Comparison of ENCODE assay signal across 8 mouse cellular contexts in genomic region chr16:13819806-13820500, GRCm38 (mm10). TPM values are rescaled to one million over a fixed set of nuclear protein-coding genes. Genes with fewer than 3 reads are reported as not detected.
DNase-seq lines count a peak whose midpoint lies in the region; ATAC-seq and TF ChIP-seq lines count a peak whose summit lies in the region.

No protein-coding gene starts in this region.

- H3K4me1 ChIP-seq in heart, embryonic 11.5 days (ENCODE audit: control insufficient read depth, insufficient read depth, low read length), result peaks cover 9% of the 10 kb centered on the region
- no peaks in the 10 kb centered on the region for H3K4me1 ChIP-seq in ES-Bruce4 (ENCODE audit: control insufficient read depth, insufficient read depth, low read length)
- no peaks in the 10 kb centered on the region for H3K4me1 ChIP-seq in limb, embryonic 11.5 days (ENCODE audit: control insufficient read depth, insufficient read depth, low read length)
- H3K4me1 ChIP-seq in neural tube, embryonic 15.5 days, result peaks cover 33% of the 10 kb centered on the region

- H3K9ac ChIP-seq in heart, embryonic 11.5 days (ENCODE audit: low read depth, low read length), result peak overlapping the region; percentile 83
- H3K9ac ChIP-seq in ES-Bruce4 (ENCODE audit: low read depth, poor library complexity, severe bottlenecking), result peak overlapping the region; percentile 70
- H3K9ac ChIP-seq in limb, embryonic 11.5 days (ENCODE audit: low read length), result peak overlapping the region; percentile 79
- H3K9ac ChIP-seq in neural tube, embryonic 15.5 days (replicated peaks), result peak overlapping the region; percentile 91

- no peak for TF ChIP-seq EP300 in ES-Bruce4 (IDR thresholded peaks at IDR 0.05; ENCODE audit: insufficient read depth, low read depth, low read length)

- ATAC-seq in heart, embryonic 11.5 days (replicated peaks; ENCODE audit: insufficient number of reproducible peaks, low FRiP score, low TSS enrichment), result no peak
- no peak for ATAC-seq in limb, embryonic 11.5 days (ENCODE audit: insufficient number of reproducible peaks, low FRiP score, low TSS enrichment, low read depth)
- peak; percentile 0; the same call in 1 of the 2 replicates for ATAC-seq in neural tube, embryonic 15.5 days (ENCODE audit: low FRiP score)

- DNase-seq in heart, postnatal 25 days (ENCODE audit: low spot score), result no peak
- DNase-seq in fibroblast of lung, adult 2 months (ENCODE audit: low read depth), result peak; percentile 7
- peak; percentile 33 for DNase-seq in limb, embryonic 11.5 days (ENCODE audit: low spot score)
- DNase-seq in left cerebral cortex, postnatal 36 days (ENCODE audit: low spot score in 2 of 2), result no peak
- no peak for DNase-seq in gastrocnemius, postnatal 25 days

- intact Hi-C loops in heart, postnatal 25 days (cut with DNase I), result loop anchor here (2.0 to 5.0 kb wide), 2 partner anchors 39 to 342 kb away; partner anchors contain the start of genes Marf1, Nde1 and Rrn3
- intact Hi-C loops in left cerebral cortex, postnatal 36 days (cut with DNase I), result no loop called here

- peak overlapping the region; percentile 72 for H3K4me3 ChIP-seq in heart, embryonic 11.5 days (ENCODE audit: low read depth, low read length)
- peak overlapping the region; percentile 83 for H3K4me3 ChIP-seq in ES-Bruce4 (ENCODE audit: low read depth, low read length)
- H3K4me3 ChIP-seq in limb, embryonic 11.5 days (ENCODE audit: low read depth, low read length), result peak overlapping the region; percentile 73
- peak overlapping the region; percentile 88 for H3K4me3 ChIP-seq in neural tube, embryonic 15.5 days (replicated peaks)

- peak overlapping the region; percentile 94; the same call in 1 of the 2 replicates for H3K27ac ChIP-seq in heart, embryonic 11.5 days (ENCODE audit: low read depth, low read length)
- H3K27ac ChIP-seq in ES-Bruce4 (ENCODE audit: insufficient read depth, low read length), result no peak overlapping the region
- H3K27ac ChIP-seq in limb, embryonic 11.5 days (replicated peaks; ENCODE audit: low read depth, low read length), result no peak overlapping the region
- peak overlapping the region; percentile 97 for H3K27ac ChIP-seq in neural tube, embryonic 15.5 days (replicated peaks)

- H3K36me3 ChIP-seq in heart, embryonic 11.5 days (ENCODE audit: control insufficient read depth, insufficient read depth, low read length), result peaks cover 4% of the 10 kb centered on the region; the same call in 1 of the 2 replicates
- H3K36me3 ChIP-seq in ES-Bruce4 (ENCODE audit: control insufficient read depth, insufficient read depth, low read length, poor library complexity, severe bottlenecking), result no peaks in the 10 kb centered on the region; the same call in 1 of the 2 replicates
- no peaks in the 10 kb centered on the region for H3K36me3 ChIP-seq in limb, embryonic 11.5 days (ENCODE audit: control insufficient read depth, insufficient read depth, low read length)
- H3K36me3 ChIP-seq in neural tube, embryonic 15.5 days, result peaks cover 6% of the 10 kb centered on the region

- WGBS in heart, embryonic 11.5 days (ENCODE audit: insufficient replicate concordance), result 33% methylated on average over 12 of the region's 12 CpGs
- WGBS in limb, embryonic 11.5 days, result 50% methylated on average over 12 of the region's 12 CpGs
- WGBS in neural tube, embryonic 15.5 days, result 35% methylated on average over 12 of the region's 12 CpGs

- TF ChIP-seq POLR2A in ES-Bruce4 (IDR thresholded peaks at IDR 0.05; ENCODE audit: insufficient read depth, low read length), result no peak

- no peak for TF ChIP-seq CTCF in ES-Bruce4 (IDR thresholded peaks at IDR 0.05; ENCODE audit: low read depth, low read length)

- peak overlapping the region; percentile 92 for H3K4me2 ChIP-seq in heart, embryonic 11.5 days
- peak overlapping the region; percentile 84 for H3K4me2 ChIP-seq in limb, embryonic 11.5 days (ENCODE audit: low read depth, severe bottlenecking)
- peak overlapping the region; percentile 71 for H3K4me2 ChIP-seq in neural tube, embryonic 15.5 days

- no peaks in the 10 kb centered on the region for H3K27me3 ChIP-seq in heart, embryonic 11.5 days (ENCODE audit: control insufficient read depth, insufficient read depth, low read length)
- no peaks in the 10 kb centered on the region for H3K27me3 ChIP-seq in ES-Bruce4 (ENCODE audit: control insufficient read depth, insufficient read depth, low read length, poor library complexity, severe bottlenecking)
- no peaks in the 10 kb centered on the region for H3K27me3 ChIP-seq in limb, embryonic 11.5 days (ENCODE audit: control insufficient read depth, insufficient read depth, low read length)
- no peaks in the 10 kb centered on the region for H3K27me3 ChIP-seq in neural tube, embryonic 15.5 days (replicated peaks)

- H3K9me3 ChIP-seq in heart, embryonic 11.5 days (replicated peaks; ENCODE audit: control insufficient read depth, low read length), result no peaks in the 10 kb centered on the region
- no peaks in the 10 kb centered on the region for H3K9me3 ChIP-seq in ES-Bruce4 (replicated peaks; ENCODE audit: control insufficient read depth, insufficient read depth, low read length, poor library complexity, severe bottlenecking)
- H3K9me3 ChIP-seq in limb, embryonic 11.5 days (ENCODE audit: control insufficient read depth, low read length), result no peaks in the 10 kb centered on the region
- H3K9me3 ChIP-seq in neural tube, embryonic 15.5 days (replicated peaks), result no peaks in the 10 kb centered on the region

RNA-seq across cellular contexts. Expression of gene Ntan1, which starts 1.3 kb away (rescaled TPM):
- polyA plus RNA-seq in heart, embryonic 11.5 days (2014; fragmentation: Nextera tagmentation; extraction: Ambion mirVana), result 140 and 149 TPM in 2 replicates
- total RNA-seq in heart, postnatal 25 days (2021), result 10 to 100 TPM; 47.9 to 49.4 TPM
- 57.6 and 61.3 TPM in 2 replicates for polyA plus RNA-seq in ES-Bruce4 (2011; ENCODE audit: insufficient read depth, insufficient read length, low read depth, missing spikeins)
- 153 and 158 TPM in 2 replicates for polyA plus RNA-seq in limb, embryonic 11.5 days (2014; fragmentation: Nextera tagmentation; extraction: Ambion mirVana)
- polyA plus RNA-seq in neural tube, embryonic 15.5 days (2015; fragmentation: Nextera tagmentation; extraction: Ambion mirVana), result 204 and 223 TPM in 2 replicates
- 10 to 100 TPM; 99.3 to 99.7 TPM for total RNA-seq in left cerebral cortex, postnatal 36 days (2021)
- 10 to 100 TPM; 34.1 to 37.5 TPM for total RNA-seq in gastrocnemius, postnatal 25 days (2021)

RNA-seq across cellular contexts. Expression of gene Rrn3, which starts 39.4 kb away (rescaled TPM):
- polyA plus RNA-seq in heart, embryonic 11.5 days (2014; fragmentation: Nextera tagmentation; extraction: Ambion mirVana), result 54.9 and 58.7 TPM in 2 replicates
- 10 to 100 TPM; 37.5 to 38.3 TPM for total RNA-seq in heart, postnatal 25 days (2021)
- polyA plus RNA-seq in ES-Bruce4 (2011; ENCODE audit: insufficient read depth, insufficient read length, low read depth, missing spikeins), result 131 and 134 TPM in 2 replicates
- 75.0 and 85.3 TPM in 2 replicates for polyA plus RNA-seq in limb, embryonic 11.5 days (2014; fragmentation: Nextera tagmentation; extraction: Ambion mirVana)
- 82.7 and 86.5 TPM in 2 replicates for polyA plus RNA-seq in neural tube, embryonic 15.5 days (2015; fragmentation: Nextera tagmentation; extraction: Ambion mirVana)
- total RNA-seq in left cerebral cortex, postnatal 36 days (2021), result 10 to 100 TPM; 46.9 to 47.6 TPM
- total RNA-seq in gastrocnemius, postnatal 25 days (2021), result 10 to 100 TPM; 29.9 to 30.2 TPM

Comparison
In these comparisons a context has a peak if more than half of its experiments do, and no peak if none do; other contexts are left out.
1. H3K27ac ChIP-seq: peak in heart, embryonic 11.5 days (single experiment) and neural tube, embryonic 15.5 days (single experiment); none in ES-Bruce4 (single experiment) and limb, embryonic 11.5 days (single experiment).
2. DNase-seq: peak in fibroblast of lung, adult 2 months (single experiment) and limb, embryonic 11.5 days (single experiment); none in heart, postnatal 25 days (single experiment), left cerebral cortex, postnatal 36 days (0 of 2) and gastrocnemius, postnatal 25 days (single experiment).
3. Peak in every context shown above with its lines, with median percentiles within 50 percentile points of each other: H3K4me2 ChIP-seq, H3K4me3 ChIP-seq and H3K9ac ChIP-seq.